Mouse (Mus musculus) gonadal fat pad, adult 2 months (tissue): ENCODE results near the gene AB124611. TPM values are rescaled to one million over a fixed set of nuclear protein-coding genes. Genes with fewer than 3 reads are reported as not detected.

ENCODE experiments used
- polyA plus RNA-seq: library from polyadenylated mRNA; depleted of rRNA; stranded (reverse); fragments of >200 nt; gene quantifications from 2 replicates; pipeline ENCODE4 v1.2.3, GENCODE M21; 2012; rRNA removed

Gene AB124611
- polyA plus RNA-seq, 1 experiment, result 3.5 TPM

Other genes with a start within 250 kb of the AB124611 start
- gene Kri1, start 238.2 kb upstream of the AB124611 start, polyA plus RNA-seq, result 19.8 and 20.5 TPM in 2 replicates
- 21.0 and 25.1 TPM in 2 replicates for gene Cdkn2d, start 234.8 kb upstream of the AB124611 start, polyA plus RNA-seq
- 92.6 and 101 TPM in 2 replicates for gene Ap1m2, start 213.8 kb upstream of the AB124611 start, polyA plus RNA-seq
- gene Slc44a2, start 205.5 kb upstream of the AB124611 start, polyA plus RNA-seq, result 51.7 and 61.5 TPM in 2 replicates
- 44.2 and 47.5 TPM in 2 replicates for gene Ilf3, start 158.3 kb upstream of the AB124611 start, polyA plus RNA-seq
- gene Qtrt1, start 114.3 kb upstream of the AB124611 start, polyA plus RNA-seq, result 15.1 and 19.6 TPM in 2 replicates
- 81.3 and 90.0 TPM in 2 replicates for gene Dnm2, start 101.3 kb upstream of the AB124611 start, polyA plus RNA-seq
- gene Tmed1, start 15.9 kb upstream of the AB124611 start, polyA plus RNA-seq, result 32.8 and 41.3 TPM in 2 replicates
- gene Carm1, start 20.7 kb downstream of the AB124611 start, polyA plus RNA-seq, result 63.2 and 67.0 TPM in 2 replicates
- 28.3 and 35.8 TPM in 2 replicates for gene Timm29, start 66.5 kb downstream of the AB124611 start, polyA plus RNA-seq
- 95.2 and 112 TPM in 2 replicates for gene Yipf2, start 66.7 kb downstream of the AB124611 start, polyA plus RNA-seq
- gene Smarca4, start 90.0 kb downstream of the AB124611 start, polyA plus RNA-seq, result 38.3 and 46.2 TPM in 2 replicates
- gene Ldlr, start 197.3 kb downstream of the AB124611 start, polyA plus RNA-seq, result 42.1 and 42.8 TPM in 2 replicates
- 1.6 and 2.7 TPM in 2 replicates for gene Spc24, start 234.1 kb downstream of the AB124611 start, polyA plus RNA-seq